Mouse (Mus musculus): ENCODE measurements around the gene Mpst. TPM values are rescaled to one million over a fixed set of nuclear protein-coding genes. Genes with fewer than 3 reads are reported as not detected.

Mpst gene
- total and polyA plus RNA-seq, 3 experiments: 38.6 to 86.7 TPM; not detected in 1

DNA sequence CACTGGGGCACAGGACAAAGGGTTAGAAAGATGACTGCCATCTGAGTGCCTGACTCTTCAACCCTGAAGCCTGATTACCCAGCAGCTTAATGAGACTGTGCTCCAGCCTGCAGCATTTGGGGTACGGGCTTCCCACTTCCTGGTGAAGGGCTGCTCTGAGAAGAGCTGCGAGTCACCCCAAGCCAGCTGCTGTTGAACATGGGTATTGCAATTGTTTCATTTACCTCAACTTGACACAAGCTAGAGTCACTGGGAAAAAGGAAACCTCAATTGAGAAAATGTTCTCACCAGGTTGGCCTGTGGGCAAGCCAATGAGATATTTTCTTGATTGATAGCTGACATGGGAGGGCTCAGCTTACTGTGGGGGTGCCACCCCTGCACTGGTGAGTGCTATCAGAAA is 56.8 kb downstream of the Mpst start:
- Histone ChIP-seq H3K9ac (ENCODE audit: control insufficient read depth, low read depth, low read length, poor library complexity, severe bottlenecking) (no peak overlapping the region), H3K27me3 (ENCODE audit: control insufficient read depth in 1 of 2, insufficient read depth in 2 of 2, low read length in 2 of 2) (peaks cover 0 to 8% of the 10 kb centered on the region in 2 experiments; a peak in 2 of 4 replicates), H3K27ac (ENCODE audit: control insufficient read depth, low read depth, low read length) (no peak overlapping the region), H3K4me3 (ENCODE audit: control insufficient read depth in 1 of 2, insufficient read depth in 1 of 2, low read depth in 2 of 2, low read length in 2 of 2) (no peak overlapping the region), H3K9me3 (replicated peaks; ENCODE audit: insufficient read depth, low read length) (no peaks in the 10 kb centered on the region), H3K36me3 (ENCODE audit: control insufficient read depth in 1 of 2, insufficient read depth in 2 of 2, low read length in 2 of 2) (no peaks in the 10 kb centered on the region), H3K4me1 (ENCODE audit: control insufficient read depth in 1 of 2, insufficient read depth in 2 of 2, low read length in 2 of 2) (no peaks in the 10 kb centered on the region), H3K79me2 (ENCODE audit: control insufficient read depth, insufficient read depth, low read length, poor library complexity) (no peaks in the 10 kb centered on the region)
- peak; percentile 13 for DNase-seq (ENCODE audit: low read depth, low spot score)
- TF ChIP-seq RCOR1 (IDR thresholded peaks at IDR 0.05; ENCODE audit: low read depth, low read length) (no peak), CTCF (IDR thresholded peaks at IDR 0.05 in 2 of 3, conservative IDR thresholded peaks at IDR 0.05 in 1 of 3; ENCODE audit: control insufficient read depth in 1 of 3, insufficient read depth in 1 of 3, low read depth in 2 of 3, low read length in 3 of 3, poor library complexity in 1 of 3, severe bottlenecking in 1 of 3) (peak in 1 of 3 experiments; percentile 0; a peak in 1 of 6 replicates)

Other genes with a start within 250 kb of the Mpst start
- gene Ift27, start 232.3 kb upstream of the Mpst start, total RNA-seq (2012; rRNA removed): 9.7 and 10.4 TPM in 2 replicates
- gene Ift27, start 232.3 kb upstream of the Mpst start, polyA plus RNA-seq (2012; ENCODE audit: insufficient read depth in 1 of 2, insufficient read length in 2 of 2, low read depth in 1 of 2, low replicate concordance in 2 of 2, missing spikeins in 1 of 2): 10 to 100 TPM in 1 of 2 experiments, not detected in 1; 18.0 TPM
- not detected in 2 replicates for gene Pvalb, start 200.0 kb upstream of the Mpst start, total RNA-seq (2012; rRNA removed)
- not detected for gene Pvalb, start 200.0 kb upstream of the Mpst start, polyA plus RNA-seq (2012; ENCODE audit: insufficient read depth in 1 of 2, insufficient read length in 2 of 2, low read depth in 1 of 2, low replicate concordance in 2 of 2, missing spikeins in 1 of 2)
- 1.7 and 2.8 TPM in 2 replicates for gene Ncf4, start 161.6 kb upstream of the Mpst start, total RNA-seq (2012; rRNA removed)
- gene Ncf4, start 161.6 kb upstream of the Mpst start, polyA plus RNA-seq (2012; ENCODE audit: insufficient read depth in 1 of 2, insufficient read length in 2 of 2, low read depth in 1 of 2, low replicate concordance in 2 of 2, missing spikeins in 1 of 2): 10 to 100 TPM in 1 of 2 experiments, not detected in 1; 16.5 TPM
- gene Csf2rb2, start 100.7 kb upstream of the Mpst start, total RNA-seq (2012; rRNA removed): 0.33 and 0.54 TPM in 2 replicates
- gene Csf2rb2, start 100.7 kb upstream of the Mpst start, polyA plus RNA-seq (2012; ENCODE audit: insufficient read depth in 1 of 2, insufficient read length in 2 of 2, low read depth in 1 of 2, low replicate concordance in 2 of 2, missing spikeins in 1 of 2): 1 to 10 TPM in 1 of 2 experiments, not detected in 1; 1.8 TPM
- 2.4 and 3.2 TPM in 2 replicates for gene Csf2rb, start 80.7 kb upstream of the Mpst start, total RNA-seq (2012; rRNA removed)
- gene Csf2rb, start 80.7 kb upstream of the Mpst start, polyA plus RNA-seq (2012; ENCODE audit: insufficient read depth in 1 of 2, insufficient read length in 2 of 2, low read depth in 1 of 2, low replicate concordance in 2 of 2, missing spikeins in 1 of 2): 10 to 100 TPM in 1 of 2 experiments, not detected in 1; 10.1 TPM
- gene Tex33, start 10.5 kb upstream of the Mpst start, total RNA-seq (2012; rRNA removed): 4.1 and 4.7 TPM in 2 replicates
- gene Tex33, start 10.5 kb upstream of the Mpst start, polyA plus RNA-seq (2012; ENCODE audit: insufficient read depth in 1 of 2, insufficient read length in 2 of 2, low read depth in 1 of 2, low replicate concordance in 2 of 2, missing spikeins in 1 of 2): 1 to 10 TPM in 1 of 2 experiments, not detected in 1; 4.3 TPM
- 34.8 and 36.3 TPM in 2 replicates for gene Tst, start 509 bp upstream of the Mpst start, total RNA-seq (2012; rRNA removed)
- gene Tst, start 509 bp upstream of the Mpst start, polyA plus RNA-seq (2012; ENCODE audit: insufficient read depth in 1 of 2, insufficient read length in 2 of 2, low read depth in 1 of 2, low replicate concordance in 2 of 2, missing spikeins in 1 of 2): 10 to 100 TPM in 1 of 2 experiments, not detected in 1; 29.5 TPM
- not detected in 2 replicates for gene Kctd17, start 22.1 kb downstream of the Mpst start, total RNA-seq (2012; rRNA removed)
- gene Kctd17, start 22.1 kb downstream of the Mpst start, polyA plus RNA-seq (2012; ENCODE audit: insufficient read depth in 1 of 2, insufficient read length in 2 of 2, low read depth in 1 of 2, low replicate concordance in 2 of 2, missing spikeins in 1 of 2): not detected
- gene Tmprss6, start 62.2 kb downstream of the Mpst start, total RNA-seq (2012; rRNA removed): 0.12 and 0.33 TPM in 2 replicates
- under 1 TPM in 1 of 2 experiments, not detected in 1; 0.11 TPM for gene Tmprss6, start 62.2 kb downstream of the Mpst start, polyA plus RNA-seq (2012; ENCODE audit: insufficient read depth in 1 of 2, insufficient read length in 2 of 2, low read depth in 1 of 2, low replicate concordance in 2 of 2, missing spikeins in 1 of 2)
- 0.04 TPM in 1 of 2 replicates, not detected in the other for gene Il2rb, start 88.9 kb downstream of the Mpst start, total RNA-seq (2012; rRNA removed)
- not detected for gene Il2rb, start 88.9 kb downstream of the Mpst start, polyA plus RNA-seq (2012; ENCODE audit: insufficient read depth in 1 of 2, insufficient read length in 2 of 2, low read depth in 1 of 2, low replicate concordance in 2 of 2, missing spikeins in 1 of 2)
- 0.15 and 0.20 TPM in 2 replicates for gene C1qtnf6, start 125.0 kb downstream of the Mpst start, total RNA-seq (2012; rRNA removed)
- 1 to 10 TPM in 1 of 2 experiments, not detected in 1; 1.3 TPM for gene C1qtnf6, start 125.0 kb downstream of the Mpst start, polyA plus RNA-seq (2012; ENCODE audit: insufficient read depth in 1 of 2, insufficient read length in 2 of 2, low read depth in 1 of 2, low replicate concordance in 2 of 2, missing spikeins in 1 of 2)
- not detected in 2 replicates for gene Sstr3, start 138.3 kb downstream of the Mpst start, total RNA-seq (2012; rRNA removed)
- gene Sstr3, start 138.3 kb downstream of the Mpst start, polyA plus RNA-seq (2012; ENCODE audit: insufficient read depth in 1 of 2, insufficient read length in 2 of 2, low read depth in 1 of 2, low replicate concordance in 2 of 2, missing spikeins in 1 of 2): not detected
- 257 and 268 TPM in 2 replicates for gene Rac2, start 166.4 kb downstream of the Mpst start, total RNA-seq (2012; rRNA removed)
- gene Rac2, start 166.4 kb downstream of the Mpst start, polyA plus RNA-seq (2012; ENCODE audit: insufficient read depth in 1 of 2, insufficient read length in 2 of 2, low read depth in 1 of 2, low replicate concordance in 2 of 2, missing spikeins in 1 of 2): 100 to 1,000 TPM; 772 to 881 TPM
- gene Cyth4, start 190.6 kb downstream of the Mpst start, total RNA-seq (2012; rRNA removed): 8.7 and 9.2 TPM in 2 replicates
- 10 to 100 TPM in 1 of 2 experiments, not detected in 1; 23.5 TPM for gene Cyth4, start 190.6 kb downstream of the Mpst start, polyA plus RNA-seq (2012; ENCODE audit: insufficient read depth in 1 of 2, insufficient read length in 2 of 2, low read depth in 1 of 2, low replicate concordance in 2 of 2, missing spikeins in 1 of 2)